Mouse (Mus musculus) forebrain, embryonic 15.5 days (tissue): Measurements from ENCODE around the gene Btnl2. TPM values are rescaled to one million over a fixed set of nuclear protein-coding genes. Genes with fewer than 3 reads are reported as not detected.

Experiments used
- ATAC-seq: fragments of 200-750 bp; cut with Nextera tagmentation; replicated peaks from 2 replicates; pipeline ENCODE4 v1.8.0; 2017; ENCODE audit warnings: mild to moderate bottlenecking, moderate TSS enrichment, moderate library complexity
- H3K27ac ChIP-seq: fragments of 300-500 bp; sonication (generic); replicated peaks from 2 replicates; pipeline ENCODE4 v1.5.1; 2015; ENCODE audit warnings: mild to moderate bottlenecking, inconsistent platforms
- H3K27me3 ChIP-seq: fragments of 300-500 bp; sonication (generic); 2 replicates; pipeline ENCODE4 v1.6.1; 2015; ENCODE audit warnings: inconsistent platforms
- H3K36me3 ChIP-seq: fragments of 300-500 bp; sonication (generic); 2 replicates; pipeline ENCODE4 v1.6.1; 2015; ENCODE audit warnings: mild to moderate bottlenecking, inconsistent platforms
- H3K4me1 ChIP-seq: fragments of 300-500 bp; sonication (generic); 2 replicates; pipeline ENCODE4 v1.6.1; 2015; ENCODE audit warnings: inconsistent platforms
- H3K4me2 ChIP-seq: fragments of 300-500 bp; sonication (generic); replicated peaks from 2 replicates; pipeline ENCODE4 v1.6.1; 2015; ENCODE audit warnings: mild to moderate bottlenecking, inconsistent platforms
- H3K4me3 ChIP-seq: fragments of 300-500 bp; sonication (generic); 2 replicates; pipeline ENCODE4 v1.5.1; 2015; ENCODE audit warnings: mild to moderate bottlenecking, inconsistent platforms
- H3K9ac ChIP-seq: fragments of 300-500 bp; sonication (generic); replicated peaks from 2 replicates; pipeline ENCODE4 v1.6.1; 2015; ENCODE audit warnings: mild to moderate bottlenecking, inconsistent platforms
- H3K9me3 ChIP-seq: fragments of 300-500 bp; sonication (generic); 2 replicates; pipeline ENCODE4 v1.6.1; 2016; ENCODE audit warnings: inconsistent platforms
- WGBS: fragments of 180-500 bp; shearing (Covaris S2); methylation state at CpG from one replicate; pipeline ENCODE4 v1.1.7; 2015; ENCODE audit warnings: mixed read lengths; 5-methylcytosine and 5-hydroxymethylcytosine counted together
- polyA plus RNA-seq: library from polyadenylated mRNA; unstranded; fragments of >200 nt; fragmentation: Nextera tagmentation; extraction: Ambion mirVana; gene quantifications from 2 replicates; pipeline ENCODE4 v1.2.1, GENCODE M21; 2015

The Btnl2 gene
- polyA plus RNA-seq, 1 experiment from 2014 or later = 0.06 TPM

DNA sequence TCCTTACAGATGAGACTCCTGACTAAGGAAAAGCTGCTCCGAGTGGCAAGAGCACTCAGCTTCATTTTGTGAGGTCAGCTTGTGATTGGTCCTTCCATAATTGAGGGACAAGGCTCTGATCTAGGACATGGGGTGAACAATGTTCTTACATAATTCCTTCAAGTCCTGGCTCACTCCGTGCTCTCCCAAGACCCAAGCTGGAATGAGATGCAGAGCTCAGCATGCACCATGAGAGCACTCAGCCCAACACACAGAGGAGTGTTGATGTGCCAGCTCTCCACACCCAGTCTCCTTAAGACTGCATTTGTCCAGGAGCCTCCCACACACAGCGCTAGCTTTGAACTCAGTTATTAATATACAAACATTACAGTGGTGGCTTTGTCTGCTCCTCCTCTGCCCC lies 30.1 kb downstream of the Btnl2 start:
- no peak overlapping the region for H3K4me3 ChIP-seq
- ATAC-seq = no peak
- no peaks in the 10 kb centered on the region for H3K36me3 ChIP-seq
- H3K4me2 ChIP-seq = no peak overlapping the region
- no peaks in the 10 kb centered on the region for H3K27me3 ChIP-seq
- no peak overlapping the region for H3K9ac ChIP-seq
- WGBS = 61% methylated on average over 3 of the region's 3 CpGs
- no peaks in the 10 kb centered on the region for H3K9me3 ChIP-seq
- no peaks in the 10 kb centered on the region for H3K4me1 ChIP-seq
- H3K27ac ChIP-seq = no peak overlapping the region

DNA sequence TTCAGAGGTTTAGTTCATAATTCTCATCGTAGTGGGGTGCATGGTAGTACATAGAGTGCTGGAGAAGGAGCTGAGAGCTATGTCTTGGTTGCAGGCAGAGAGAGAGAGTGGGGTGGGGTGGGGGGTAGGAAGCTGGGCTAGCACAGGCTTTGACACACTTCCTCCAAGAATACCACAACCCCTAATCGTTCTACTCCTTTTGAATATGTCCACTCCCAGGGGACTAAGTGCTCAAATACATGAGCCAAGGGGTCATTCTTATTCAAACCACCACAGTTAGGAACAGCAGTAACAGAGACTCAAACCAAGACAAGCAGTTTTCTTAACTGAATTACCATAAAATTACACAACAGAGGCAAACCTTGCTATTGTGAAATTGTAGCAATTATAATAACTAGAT lies 32.0 kb downstream of the Btnl2 start:
- 72% methylated on average over 2 of the region's 2 CpGs for WGBS
- no peaks in the 10 kb centered on the region for H3K4me1 ChIP-seq
- H3K9me3 ChIP-seq = no peaks in the 10 kb centered on the region
- no peak overlapping the region for H3K27ac ChIP-seq
- no peaks in the 10 kb centered on the region for H3K36me3 ChIP-seq
- no peaks in the 10 kb centered on the region for H3K27me3 ChIP-seq
- no peak overlapping the region for H3K4me3 ChIP-seq
- no peak overlapping the region for H3K9ac ChIP-seq
- ATAC-seq = no peak
- H3K4me2 ChIP-seq = no peak overlapping the region

GRCm38 (mm10) chr17:34388513-34388912 lies 33.9 kb downstream of the Btnl2 start:
- H3K36me3 ChIP-seq = no peaks in the 10 kb centered on the region
- 0 out of 2 replicates have a peak, but pooled peaks cover 3% of the 10 kb centered on the region for H3K4me1 ChIP-seq
- H3K4me3 ChIP-seq = no peak overlapping the region
- no peaks in the 10 kb centered on the region for H3K9me3 ChIP-seq
- ATAC-seq = no peak
- H3K9ac ChIP-seq = no peak overlapping the region
- no peak overlapping the region for H3K27ac ChIP-seq
- 36% methylated on average over 4 of the region's 4 CpGs for WGBS
- H3K4me2 ChIP-seq = no peak overlapping the region
- no peaks in the 10 kb centered on the region for H3K27me3 ChIP-seq

DNA sequence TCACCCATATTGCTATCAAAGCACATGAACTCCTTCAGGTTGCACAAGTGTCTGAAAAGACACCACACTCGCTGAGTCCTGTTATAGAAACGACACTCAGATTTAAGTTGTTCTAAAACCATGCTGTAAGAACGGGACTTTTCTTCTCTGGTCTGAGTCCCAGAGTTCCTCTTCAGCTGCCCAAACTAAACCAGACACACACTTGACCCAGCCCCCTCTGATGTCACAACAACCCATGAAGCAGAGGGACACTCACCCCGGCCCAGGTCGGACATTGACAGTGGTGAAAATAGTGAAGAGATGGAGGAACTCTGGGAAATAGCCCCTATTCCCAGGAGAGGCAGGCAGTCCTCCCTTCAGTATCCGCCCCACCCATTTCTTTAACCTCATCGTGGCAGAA lies 36.9 kb downstream of the Btnl2 start:
- Histone ChIP-seq H3K4me3 (no peak overlapping the region; the same call in 1 of the 2 replicates), H3K9me3 (no peaks in the 10 kb centered on the region), H3K36me3 (no peaks in the 10 kb centered on the region), H3K4me2 (peak overlapping the region; percentile 68; the same call in 1 of the 2 replicates), H3K9ac (no peak overlapping the region), H3K4me1 (0 out of 2 replicates have a peak, but pooled peaks cover 3% of the 10 kb centered on the region), H3K27ac (no peak overlapping the region), H3K27me3 (no peaks in the 10 kb centered on the region)
- WGBS = 77% methylated on average over 7 of the region's 7 CpGs
- ATAC-seq = 0 out of 2 replicates have a peak, but pooled peaks have one; percentile 2

DNA sequence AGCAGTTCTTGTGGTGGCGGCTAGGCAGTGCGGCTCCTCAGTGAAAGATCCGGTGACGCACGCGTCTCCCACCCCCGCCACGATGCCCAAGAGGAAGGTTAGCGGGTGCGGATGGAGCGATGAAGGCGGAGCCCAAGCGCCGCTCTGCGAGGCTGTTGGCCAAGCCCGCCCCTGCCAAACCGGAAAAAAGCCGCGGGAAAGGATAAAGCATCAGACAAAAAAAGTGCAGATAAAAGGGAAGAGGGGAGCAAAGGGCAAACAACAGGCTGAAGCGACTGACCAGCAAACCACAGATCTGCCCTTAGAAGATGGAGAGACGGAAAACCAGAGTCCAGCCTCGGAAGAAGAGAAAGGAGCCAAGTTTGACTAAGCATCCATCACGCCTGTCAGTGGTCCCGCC lies 37.7 kb downstream of the Btnl2 start:
- H3K9ac ChIP-seq = peak overlapping the region; percentile 39
- no peaks in the 10 kb centered on the region for H3K36me3 ChIP-seq
- ATAC-seq = peak; percentile 78; the same call in 1 of the 2 replicates
- no peaks in the 10 kb centered on the region for H3K9me3 ChIP-seq
- peak overlapping the region; percentile 43 for H3K4me3 ChIP-seq
- no peaks in the 10 kb centered on the region for H3K27me3 ChIP-seq
- H3K4me2 ChIP-seq = peak overlapping the region; percentile 68
- WGBS = 4% methylated on average over 24 of the region's 24 CpGs
- 0 out of 2 replicates have a peak, but pooled peaks cover 3% of the 10 kb centered on the region for H3K4me1 ChIP-seq
- no peak overlapping the region for H3K27ac ChIP-seq

GRCm38 (mm10) chr17:34397357-34397756 lies 42.7 kb downstream of the Btnl2 start:
- no peak overlapping the region for H3K9ac ChIP-seq
- 72% methylated on average over 5 of the region's 5 CpGs for WGBS
- H3K36me3 ChIP-seq = no peaks in the 10 kb centered on the region
- no peaks in the 10 kb centered on the region for H3K27me3 ChIP-seq
- no peak overlapping the region for H3K4me3 ChIP-seq
- no peak for ATAC-seq
- no peak overlapping the region for H3K4me2 ChIP-seq
- H3K27ac ChIP-seq = no peak overlapping the region
- no peaks in the 10 kb centered on the region for H3K9me3 ChIP-seq
- no peaks in the 10 kb centered on the region for H3K4me1 ChIP-seq

GRCm38 (mm10) chr17:34398058-34398710 lies 43.6 kb downstream of the Btnl2 start:
- ATAC-seq = peak; percentile 85
- H3K4me3 ChIP-seq = peak overlapping the region; percentile 64
- no peaks in the 10 kb centered on the region for H3K36me3 ChIP-seq
- no peaks in the 10 kb centered on the region for H3K27me3 ChIP-seq
- H3K4me1 ChIP-seq = no peaks in the 10 kb centered on the region
- peak overlapping the region; percentile 98 for H3K27ac ChIP-seq
- H3K4me2 ChIP-seq = peak overlapping the region; percentile 60
- H3K9ac ChIP-seq = no peak overlapping the region; the same call in 1 of the 2 replicates
- H3K9me3 ChIP-seq = no peaks in the 10 kb centered on the region
- WGBS = 10% methylated on average over 9 of the region's 9 CpGs

DNA sequence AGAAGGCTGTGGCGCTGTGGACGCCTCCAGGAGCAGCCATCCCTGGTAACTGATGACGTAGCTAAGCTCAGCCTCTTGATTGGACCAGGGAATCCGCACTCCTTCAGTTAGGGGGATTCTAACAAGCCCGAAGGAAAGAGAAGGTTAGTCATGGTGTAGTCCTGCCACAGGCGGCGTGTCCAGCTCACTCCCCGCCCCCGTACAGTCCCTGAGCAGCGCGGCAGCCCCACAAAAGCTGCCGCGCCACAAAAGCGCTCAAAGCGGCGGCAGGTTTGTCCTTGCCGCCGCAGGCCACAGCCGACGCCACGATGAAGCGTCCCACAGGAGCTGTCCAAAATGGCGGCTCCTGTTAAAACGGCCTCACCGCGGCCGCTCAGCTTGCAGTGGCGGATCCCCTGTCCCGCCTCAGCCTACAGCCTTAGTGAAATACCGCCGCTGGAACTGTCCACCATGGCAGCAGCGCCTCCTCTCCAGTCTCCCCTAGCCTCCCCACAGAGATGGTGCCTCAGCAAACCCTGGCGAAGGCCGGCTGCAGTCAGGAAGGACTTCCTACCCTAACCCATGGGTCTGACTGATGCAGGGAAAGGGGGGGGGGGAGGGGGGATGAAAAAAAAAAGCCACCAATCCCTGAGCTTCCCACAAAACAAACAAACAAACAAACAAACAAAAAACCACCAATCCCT lies 44.2 kb downstream of the Btnl2 start, which contains the start of gene BC051142:
BC051142 (plus strand) TSS at position 110 of the 683 bp plus-strand sequence.
- H3K9ac ChIP-seq = peak within 1 kb of the TSS; percentile 82
- H3K27me3 ChIP-seq = no peaks in the 10 kb centered on the region
- no peaks in the 10 kb centered on the region for H3K4me1 ChIP-seq
- no peaks in the 10 kb centered on the region for H3K36me3 ChIP-seq
- 8% methylated on average over 34 of the region's 34 CpGs for WGBS
- peak; percentile 99 for ATAC-seq
- peak within 1 kb of the TSS; percentile 64 for H3K4me3 ChIP-seq
- no peaks in the 10 kb centered on the region for H3K9me3 ChIP-seq
- peak within 1 kb of the TSS; percentile 60 for H3K4me2 ChIP-seq
- H3K27ac ChIP-seq = peak within 1 kb of the TSS; percentile 98

- H3K9ac ChIP-seq = peak overlapping the region; percentile 82
- no peaks in the 10 kb centered on the region for H3K36me3 ChIP-seq
- WGBS = 38% methylated on average over 4 of the region's 4 CpGs
- peak overlapping the region; percentile 60 for H3K4me2 ChIP-seq
- no peaks in the 10 kb centered on the region for H3K9me3 ChIP-seq
- H3K4me3 ChIP-seq = peak overlapping the region; percentile 64
- no peaks in the 10 kb centered on the region for H3K27me3 ChIP-seq
- H3K4me1 ChIP-seq = no peaks in the 10 kb centered on the region
- peak overlapping the region; percentile 98 for H3K27ac ChIP-seq
- ATAC-seq = no peak
Observed at GRCm38 (mm10) chr17:34399394-34399715, 44.7 kb downstream of the Btnl2 start.

- 22% methylated on average over 6 of the region's 6 CpGs for WGBS
Observed at GRCm38 (mm10) chr17:34411117-34411516, 56.5 kb downstream of the Btnl2 start.

More at GRCm38 (mm10) chr17:34411117-34411516, 56.5 kb downstream of the Btnl2 start:
- Histone ChIP-seq H3K9me3 (no peaks in the 10 kb centered on the region), H3K9ac (no peak overlapping the region), H3K27ac (no peak overlapping the region), H3K4me2 (no peak overlapping the region), H3K27me3 (no peaks in the 10 kb centered on the region), H3K4me1 (no peaks in the 10 kb centered on the region), H3K36me3 (no peaks in the 10 kb centered on the region), H3K4me3 (no peak overlapping the region)
- ATAC-seq = no peak
